Mouse (Mus musculus): Measurements from ENCODE around the gene Ccdc88a. TPM values are rescaled to one million over a fixed set of nuclear protein-coding genes. Genes with fewer than 3 reads are reported as not detected.

Gene Ccdc88a
- total and polyA plus RNA-seq, 2 experiments from 2014 or later = 81.6 to 135 TPM

- Histone ChIP-seq H3K9ac (no peak overlapping the region), H3K9me3 (ENCODE audit: low read length) (no peaks in the 10 kb centered on the region), H3K4me1 (ENCODE audit: insufficient read depth) (no peaks in the 10 kb centered on the region), H3K4me2 (ENCODE audit: low read depth) (no peak overlapping the region), H3K36me3 (ENCODE audit: insufficient read depth) (peaks cover 13% of the 10 kb centered on the region), H3K27me3 (ENCODE audit: insufficient read depth, low read length) (no peaks in the 10 kb centered on the region), H3K4me3 (ENCODE audit: low read depth, low read length) (no peak overlapping the region), H3K27ac (ENCODE audit: low read depth, low read length) (no peak overlapping the region)
- ATAC-seq (0 out of 2 replicates have a peak, but pooled peaks have one; percentile 34), DNase-seq (peak; percentile 58)
- TF ChIP-seq CTCF (IDR thresholded peaks at IDR 0.05; ENCODE audit: low read depth) = no peak
- WGBS = 47% methylated on average over 3 of the region's 3 CpGs
Measured at GRCm38 (mm10) chr11:29428774-29429173, 55.3 kb downstream of the Ccdc88a start.

- no peak overlapping the region for H3K4me2 ChIP-seq (ENCODE audit: low read depth)
- H3K27me3 ChIP-seq (ENCODE audit: insufficient read depth, low read length) = no peaks in the 10 kb centered on the region
- H3K4me3 ChIP-seq (ENCODE audit: low read depth, low read length) = no peak overlapping the region
- TF ChIP-seq CTCF (IDR thresholded peaks at IDR 0.05; ENCODE audit: low read depth) = no peak
- H3K9me3 ChIP-seq (ENCODE audit: low read length) = no peaks in the 10 kb centered on the region
- ATAC-seq = no peak
- no peak for DNase-seq
- H3K36me3 ChIP-seq (ENCODE audit: insufficient read depth) = peaks cover 13% of the 10 kb centered on the region
- no peak overlapping the region for H3K9ac ChIP-seq
- no peaks in the 10 kb centered on the region for H3K4me1 ChIP-seq (ENCODE audit: insufficient read depth)
- WGBS = 93% methylated on average over 1 of the region's 1 CpGs
- no peak overlapping the region for H3K27ac ChIP-seq (ENCODE audit: low read depth, low read length)
Measured at GRCm38 (mm10) chr11:29431011-29431410, 57.6 kb downstream of the Ccdc88a start.

- DNase-seq (no peak), ATAC-seq (peak; percentile 75; the same call in 1 of the 2 replicates)
- WGBS = 57% methylated on average over 2 of the region's 2 CpGs
- TF ChIP-seq CTCF (IDR thresholded peaks at IDR 0.05; ENCODE audit: low read depth) = no peak
- Histone ChIP-seq H3K27ac (ENCODE audit: low read depth, low read length) (no peak overlapping the region), H3K4me1 (ENCODE audit: insufficient read depth) (no peaks in the 10 kb centered on the region), H3K4me3 (ENCODE audit: low read depth, low read length) (no peak overlapping the region), H3K9ac (no peak overlapping the region), H3K27me3 (ENCODE audit: insufficient read depth, low read length) (no peaks in the 10 kb centered on the region), H3K9me3 (ENCODE audit: low read length) (no peaks in the 10 kb centered on the region), H3K4me2 (ENCODE audit: low read depth) (no peak overlapping the region), H3K36me3 (ENCODE audit: insufficient read depth) (peaks cover 4% of the 10 kb centered on the region; the same call in 1 of the 2 replicates)
Measured at GRCm38 (mm10) chr11:29448741-29449140, 75.3 kb downstream of the Ccdc88a start.

GRCm38 (mm10) chr11:29474676-29475075 lies 101.2 kb downstream of the Ccdc88a start:
- Histone ChIP-seq H3K4me3 (ENCODE audit: low read depth, low read length) (no peak overlapping the region), H3K27me3 (ENCODE audit: insufficient read depth, low read length) (no peaks in the 10 kb centered on the region), H3K4me1 (ENCODE audit: insufficient read depth) (no peaks in the 10 kb centered on the region), H3K27ac (ENCODE audit: low read depth, low read length) (no peak overlapping the region), H3K36me3 (ENCODE audit: insufficient read depth) (peaks cover 33% of the 10 kb centered on the region), H3K9ac (no peak overlapping the region), H3K9me3 (ENCODE audit: low read length) (no peaks in the 10 kb centered on the region), H3K4me2 (ENCODE audit: low read depth) (no peak overlapping the region)
- ATAC-seq (no peak), DNase-seq (no peak)
- no peak for TF ChIP-seq CTCF (IDR thresholded peaks at IDR 0.05; ENCODE audit: low read depth)

- H3K9me3 ChIP-seq (ENCODE audit: low read length) = no peaks in the 10 kb centered on the region
- 93% methylated on average over 1 of the region's 1 CpGs for WGBS
- no peak for TF ChIP-seq CTCF (IDR thresholded peaks at IDR 0.05; ENCODE audit: low read depth)
- no peaks in the 10 kb centered on the region for H3K27me3 ChIP-seq (ENCODE audit: insufficient read depth, low read length)
- no peak overlapping the region for H3K4me2 ChIP-seq (ENCODE audit: low read depth)
- no peak overlapping the region for H3K27ac ChIP-seq (ENCODE audit: low read depth, low read length)
- ATAC-seq (no peak), DNase-seq (no peak)
- no peak overlapping the region for H3K4me3 ChIP-seq (ENCODE audit: low read depth, low read length)
- H3K4me1 ChIP-seq (ENCODE audit: insufficient read depth) = no peaks in the 10 kb centered on the region
- H3K36me3 ChIP-seq (ENCODE audit: insufficient read depth) = peaks cover 20% of the 10 kb centered on the region
- H3K9ac ChIP-seq = no peak overlapping the region
Measured at GRCm38 (mm10) chr11:29493135-29493534, 119.7 kb downstream of the Ccdc88a start.

GRCm38 (mm10) chr11:29496962-29497361 lies 123.5 kb downstream of the Ccdc88a start:
- Histone ChIP-seq H3K9me3 (ENCODE audit: low read length) (no peaks in the 10 kb centered on the region), H3K4me3 (ENCODE audit: low read depth, low read length) (no peak overlapping the region), H3K27me3 (ENCODE audit: insufficient read depth, low read length) (no peaks in the 10 kb centered on the region), H3K4me1 (ENCODE audit: insufficient read depth) (no peaks in the 10 kb centered on the region), H3K36me3 (ENCODE audit: insufficient read depth) (peaks cover 24% of the 10 kb centered on the region), H3K4me2 (ENCODE audit: low read depth) (no peak overlapping the region), H3K9ac (no peak overlapping the region), H3K27ac (ENCODE audit: low read depth, low read length) (no peak overlapping the region)
- DNase-seq (no peak), ATAC-seq (no peak)
- no peak for TF ChIP-seq CTCF (IDR thresholded peaks at IDR 0.05; ENCODE audit: low read depth)
- WGBS = 90% methylated on average over 3 of the region's 3 CpGs

GRCm38 (mm10) chr11:29503948-29504893 lies 130.8 kb downstream of the Ccdc88a start:
- no peak for TF ChIP-seq CTCF (IDR thresholded peaks at IDR 0.05; ENCODE audit: low read depth)
- no peaks in the 10 kb centered on the region for H3K4me1 ChIP-seq (ENCODE audit: insufficient read depth)
- DNase-seq (no peak), ATAC-seq (no peak)
- H3K4me3 ChIP-seq (ENCODE audit: low read depth, low read length) = no peak overlapping the region
- WGBS = 94% methylated on average over 10 of the region's 10 CpGs
- no peak overlapping the region for H3K4me2 ChIP-seq (ENCODE audit: low read depth)
- no peak overlapping the region for H3K9ac ChIP-seq
- H3K36me3 ChIP-seq (ENCODE audit: insufficient read depth) = peaks cover 40% of the 10 kb centered on the region
- H3K27me3 ChIP-seq (ENCODE audit: insufficient read depth, low read length) = no peaks in the 10 kb centered on the region
- H3K9me3 ChIP-seq (ENCODE audit: low read length) = no peaks in the 10 kb centered on the region
- no peak overlapping the region for H3K27ac ChIP-seq (ENCODE audit: low read depth, low read length)

Measured in forebrain, postnatal 0 days (tissue).